Mouse (Mus musculus): Measurements from ENCODE around the gene Agtpbp1.

The Agtpbp1 gene

DNA sequence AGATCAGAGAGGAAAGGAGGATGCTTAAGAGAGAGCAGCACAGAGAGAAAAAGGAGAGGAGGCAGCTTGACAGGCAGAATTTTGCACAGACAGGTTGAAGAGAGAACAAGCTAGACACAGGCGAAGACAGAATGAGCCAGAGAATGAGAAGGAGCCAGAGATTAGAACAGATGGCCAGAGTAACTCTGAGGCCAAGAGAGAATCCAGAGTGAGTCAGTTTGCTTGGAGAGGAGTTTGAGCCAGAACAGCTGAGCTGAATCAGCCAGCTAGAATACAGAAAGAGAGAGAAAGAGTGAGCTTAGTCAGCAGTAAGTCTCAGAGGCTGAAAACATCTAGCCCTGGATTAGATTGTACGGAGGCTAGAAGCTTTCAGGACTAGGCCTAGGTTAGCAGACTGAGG, 12.5 kb downstream of the Agtpbp1 start:
- peak; percentile 82 for DNase-seq

- DNase-seq, result no peak
Measured at GRCm38 (mm10) chr13:59571107-59571506, 13.9 kb downstream of the Agtpbp1 start.

DNA sequence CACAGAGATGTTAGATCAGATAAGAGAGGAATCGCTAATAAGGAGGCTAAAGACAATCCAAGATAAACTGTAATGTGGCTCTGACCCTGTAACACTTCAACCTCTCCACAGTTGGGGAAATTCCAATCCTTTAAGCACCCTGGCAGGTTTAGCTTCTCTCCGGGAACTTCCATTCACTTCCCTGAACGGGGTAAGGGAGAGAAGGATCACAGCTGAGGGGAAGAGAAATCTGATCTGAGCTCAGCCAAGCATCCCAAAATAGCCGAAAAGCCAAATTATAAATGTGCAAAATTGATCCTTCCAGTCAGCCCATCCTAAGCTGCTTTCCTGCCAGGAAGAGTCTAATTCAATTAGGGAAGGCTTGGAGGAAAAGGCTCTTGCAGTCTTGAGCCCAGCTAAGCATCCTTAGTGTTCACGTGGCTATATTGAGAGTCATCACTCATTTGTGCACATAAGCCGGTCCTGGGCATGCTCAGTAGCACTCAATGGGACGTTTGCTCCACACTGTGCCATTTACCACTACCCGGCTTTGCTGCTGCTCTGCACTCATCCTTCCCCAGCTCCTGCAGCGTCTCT, 19.0 kb downstream of the Agtpbp1 start:
- DNase-seq, result no peak

- DNase-seq, result no peak
Measured at GRCm38 (mm10) chr13:59564923-59565322, 20.1 kb downstream of the Agtpbp1 start.

DNA sequence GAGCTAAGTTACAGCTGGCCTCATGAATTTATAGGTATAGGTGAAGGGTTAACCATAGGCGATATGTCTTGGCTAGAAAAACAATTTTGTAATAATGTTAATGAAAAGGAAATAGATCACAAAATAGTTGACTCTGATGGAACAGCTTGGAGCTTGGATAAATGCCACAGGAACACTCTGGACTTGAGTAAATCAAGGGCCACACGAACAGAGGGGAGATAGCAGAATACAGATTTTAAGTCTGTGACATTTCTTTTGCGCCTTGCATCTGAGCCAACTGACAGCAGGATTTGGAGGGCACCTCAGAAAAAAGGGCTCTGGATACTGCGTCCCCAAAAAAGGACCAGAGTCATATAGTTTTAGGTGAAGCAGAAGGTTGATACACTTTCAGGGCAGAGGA, 20.5 kb downstream of the Agtpbp1 start:
- no peak for DNase-seq

DNA sequence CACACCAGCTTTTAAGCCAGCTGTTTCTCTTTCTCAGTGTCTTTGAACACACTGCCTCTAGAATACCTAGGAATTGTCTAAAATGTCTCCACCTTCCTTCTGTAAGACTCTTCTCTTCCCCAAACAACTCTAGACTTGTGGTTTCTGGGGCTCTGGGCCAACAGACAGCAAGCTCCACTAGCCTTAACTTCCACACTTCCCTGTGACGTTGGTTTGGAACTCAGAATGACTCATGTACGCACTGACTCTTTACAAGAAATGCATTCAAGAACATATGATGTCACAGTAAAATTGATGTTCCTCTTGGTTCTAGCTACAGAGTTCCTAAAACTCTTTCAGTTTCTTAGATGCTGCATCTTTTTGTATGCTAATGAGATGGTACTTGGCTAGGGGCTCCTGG, 22.6 kb downstream of the Agtpbp1 start:
- DNase-seq, result no peak

DNA sequence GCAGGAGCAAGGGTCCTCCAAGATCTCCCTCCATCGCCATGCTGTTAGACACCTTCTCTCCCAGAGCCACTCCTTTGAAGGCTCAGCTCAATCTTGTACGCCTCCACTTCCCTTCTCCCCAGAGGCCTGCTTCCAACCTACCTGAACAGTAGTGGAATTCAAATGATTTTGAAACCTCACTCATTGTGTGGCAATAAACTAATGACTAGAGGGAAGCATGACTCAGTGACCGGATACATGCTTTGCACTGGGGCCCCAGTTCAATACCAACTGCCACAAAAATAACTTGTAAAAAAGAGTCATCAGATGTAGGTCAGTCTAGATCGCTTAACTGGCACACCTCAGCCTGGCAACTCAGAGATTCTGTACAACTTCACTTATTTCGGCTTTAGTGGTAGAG, 26.3 kb downstream of the Agtpbp1 start:
- DNase-seq, result no peak

- peak; percentile 90 for DNase-seq
Measured at GRCm38 (mm10) chr13:59557185-59557985, 27.6 kb downstream of the Agtpbp1 start.

GRCm38 (mm10) chr13:59556670-59557069, 28.4 kb downstream of the Agtpbp1 start:
- no peak for DNase-seq

- no peak for DNase-seq
Measured at GRCm38 (mm10) chr13:59555613-59556192, 29.3 kb downstream of the Agtpbp1 start.

GRCm38 (mm10) chr13:59554772-59555505, 30.1 kb downstream of the Agtpbp1 start:
- DNase-seq, result peak; percentile 42

DNA sequence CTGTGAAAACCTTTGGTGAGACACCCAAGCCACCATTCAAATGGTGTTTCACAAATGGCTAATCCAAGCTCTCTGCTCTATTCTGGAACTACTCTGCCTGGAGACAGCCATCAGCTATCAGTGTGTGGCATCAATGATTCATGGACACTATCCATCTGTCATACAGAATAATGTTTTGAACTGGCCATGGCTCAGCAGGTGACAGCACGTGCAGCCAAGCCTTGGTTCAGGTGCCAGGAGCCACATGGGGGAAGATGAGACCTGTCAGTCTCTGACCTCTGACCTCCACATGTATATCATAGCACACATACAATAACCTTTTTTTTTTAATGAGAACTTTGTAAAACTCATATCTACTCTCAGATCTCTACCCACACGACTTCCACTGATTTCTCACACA, 32.3 kb downstream of the Agtpbp1 start:
- no peak for DNase-seq

DNA sequence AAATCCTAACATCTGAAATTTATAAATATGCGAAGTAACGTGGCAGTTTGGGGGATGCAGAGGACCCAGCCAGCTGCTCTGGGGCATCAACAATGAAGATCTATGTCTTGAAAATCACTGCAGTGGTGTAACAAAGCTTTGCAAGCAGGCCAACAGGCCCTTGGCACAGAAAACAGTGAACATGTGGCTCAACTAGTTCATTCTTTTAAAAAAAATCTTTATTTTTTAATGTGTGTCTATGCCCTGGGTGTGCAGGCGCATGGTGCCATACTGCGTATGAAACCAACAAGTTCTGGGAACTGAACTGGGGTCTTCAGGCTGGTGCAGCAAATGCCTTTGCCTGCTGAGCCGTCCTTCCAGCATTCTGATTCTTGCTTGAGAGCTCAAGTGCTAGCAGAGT, 32.7 kb downstream of the Agtpbp1 start:
- DNase-seq, result no peak

DNA sequence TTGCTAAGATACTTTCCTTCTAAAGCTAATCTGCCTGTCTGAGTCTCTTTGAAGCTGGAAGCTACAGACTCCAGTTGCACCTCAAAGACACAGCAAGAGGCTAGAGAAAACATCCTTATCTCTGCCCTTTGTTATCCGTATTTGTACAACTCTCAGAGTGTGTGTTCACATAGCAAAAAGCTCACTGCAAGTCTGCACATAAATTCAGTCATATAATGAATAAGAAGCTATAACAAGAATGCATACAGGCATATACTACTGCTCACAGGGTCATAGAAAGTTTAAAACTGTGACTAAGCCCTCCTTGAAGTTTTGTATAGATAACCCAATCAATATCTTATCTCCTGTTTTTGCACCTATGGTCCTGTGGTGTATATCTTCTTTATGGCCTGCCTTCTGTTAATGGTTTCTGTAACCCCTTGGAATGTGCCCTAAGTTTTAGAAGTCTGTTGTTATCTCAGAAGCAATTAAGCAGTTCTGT, 35.7 kb downstream of the Agtpbp1 start:
- no peak for DNase-seq

- no peak for DNase-seq
Measured at GRCm38 (mm10) chr13:59547716-59548115, 37.3 kb downstream of the Agtpbp1 start.

- no peak for DNase-seq
Measured at GRCm38 (mm10) chr13:59547091-59547490, 37.9 kb downstream of the Agtpbp1 start.

- DNase-seq, result no peak
Measured at GRCm38 (mm10) chr13:59542411-59542810, 42.6 kb downstream of the Agtpbp1 start.

- no peak for DNase-seq
Measured at GRCm38 (mm10) chr13:59540030-59540429, 45.0 kb downstream of the Agtpbp1 start.

GRCm38 (mm10) chr13:59538661-59539060, 46.4 kb downstream of the Agtpbp1 start:
- no peak for DNase-seq

- DNase-seq, result no peak
Measured at GRCm38 (mm10) chr13:59536631-59537030, 48.4 kb downstream of the Agtpbp1 start.

- no peak for DNase-seq
Measured at GRCm38 (mm10) chr13:59535746-59536145, 49.3 kb downstream of the Agtpbp1 start.

DNA sequence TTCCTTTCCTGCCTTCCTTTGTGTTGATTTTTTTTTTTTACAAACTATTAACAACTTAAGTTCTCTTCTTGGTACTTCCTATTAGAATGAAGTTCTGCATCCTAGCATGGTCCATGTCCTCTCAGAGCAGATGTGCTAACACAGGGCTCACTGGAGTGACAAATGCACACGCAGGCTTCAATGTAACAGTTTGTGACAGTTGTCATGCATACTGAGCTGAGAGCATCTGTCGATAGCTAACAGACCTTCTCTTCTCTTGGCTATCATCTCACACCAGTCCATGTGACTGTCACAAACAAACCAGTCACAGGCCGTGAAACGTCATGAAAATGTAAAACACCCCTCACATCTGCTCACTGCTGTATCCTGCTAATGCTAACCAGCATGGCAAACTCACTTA, 50.7 kb downstream of the Agtpbp1 start:
- peak; percentile 49 for DNase-seq

GRCm38 (mm10) chr13:59533331-59533730, 51.7 kb downstream of the Agtpbp1 start:
- no peak for DNase-seq
